Mouse (Mus musculus): Measurements from ENCODE around the gene Tsc22d4.
"Not testable (repeated sequence)": the region's sequence is repeated elsewhere in the genome, so short reads cannot be mapped to it uniquely, and the experiment has no call there.

DNA sequence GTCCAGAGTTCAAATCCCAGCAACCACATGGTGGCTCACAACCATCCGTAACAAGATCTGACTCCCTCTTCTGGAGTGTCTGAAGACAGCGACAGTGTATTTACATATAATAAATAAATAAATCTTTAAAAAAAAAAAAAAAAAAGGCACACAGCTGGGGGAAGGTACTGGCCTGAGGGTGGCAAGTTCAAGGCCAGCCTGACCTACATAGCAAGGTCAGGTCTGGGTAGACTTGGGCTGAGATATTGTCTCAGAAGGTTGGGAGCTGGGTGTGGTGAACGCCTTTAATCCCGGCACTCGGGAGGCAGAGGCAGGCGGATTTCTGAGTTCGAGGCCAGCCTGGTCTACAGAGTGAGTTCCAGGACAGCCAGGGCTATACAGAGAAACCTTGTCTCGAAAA lies 4.7 kb downstream of the Tsc22d4 start:
- TF ChIP-seq CTCF (IDR thresholded peaks at IDR 0.05; ENCODE audit: borderline replicate concordance, extremely low read depth, insufficient read depth, insufficient read length); POLR2A (IDR thresholded peaks at IDR 0.05; ENCODE audit: borderline replicate concordance, extremely low read depth, insufficient read depth, insufficient read length, poor library complexity, severe bottlenecking): not testable (repeated sequence)
